Mouse (Mus musculus) cerebellum, adult 9-10 months (tissue): ENCODE results near the gene Clcn2.

Experiments used
- DNase-seq: peaks from one replicate; pipeline ENCODE4 v3.0.0; 2022

Gene Clcn2

DNA sequence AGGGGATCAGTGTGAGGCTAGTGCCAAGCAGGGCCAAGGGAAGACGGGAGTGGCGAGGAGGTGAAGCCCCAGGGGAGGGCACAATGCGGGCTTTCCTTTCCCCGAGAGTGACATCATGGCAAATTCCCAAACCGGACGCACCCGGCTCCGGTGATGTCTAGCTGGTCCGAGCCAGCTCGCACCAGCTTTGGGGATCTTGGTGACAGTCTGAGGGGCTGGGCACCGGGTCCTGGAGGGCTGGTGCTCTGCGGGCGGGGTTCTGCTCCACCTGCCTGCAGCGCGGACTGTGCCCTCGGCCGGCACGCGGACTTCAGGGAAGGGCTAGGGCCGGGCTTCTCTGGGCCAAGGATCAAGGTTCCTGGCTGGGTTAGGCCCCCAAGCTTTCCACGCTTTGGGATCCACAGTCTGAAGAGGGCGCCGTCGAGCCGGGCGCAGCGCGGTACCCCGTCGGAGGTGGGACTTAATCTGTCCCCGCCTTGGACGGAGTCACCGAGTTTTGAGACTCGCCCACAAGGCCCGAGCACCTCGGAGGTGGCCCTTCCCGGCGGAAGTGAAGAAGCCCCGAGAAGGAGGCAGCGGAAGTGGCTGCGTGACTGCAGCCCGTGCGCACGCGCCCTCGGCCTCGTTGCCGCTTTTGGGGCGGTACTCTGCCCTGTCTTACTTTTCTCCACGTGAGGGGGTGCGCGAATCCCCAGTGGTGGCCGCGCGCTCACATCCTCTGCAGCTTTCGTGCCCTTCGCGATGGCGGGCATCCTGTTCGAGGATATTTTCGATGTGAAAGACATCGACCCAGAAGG is at the start of gene Clcn2, which contains the start of gene Polr2h:
Gene Clcn2, minus strand, starts transcription at position 566 of the 797 bp plus-strand sequence.
Gene Polr2h, plus strand, starts transcription at position 485 of the 797 bp plus-strand sequence.
- peak; percentile 97 for DNase-seq

DNA sequence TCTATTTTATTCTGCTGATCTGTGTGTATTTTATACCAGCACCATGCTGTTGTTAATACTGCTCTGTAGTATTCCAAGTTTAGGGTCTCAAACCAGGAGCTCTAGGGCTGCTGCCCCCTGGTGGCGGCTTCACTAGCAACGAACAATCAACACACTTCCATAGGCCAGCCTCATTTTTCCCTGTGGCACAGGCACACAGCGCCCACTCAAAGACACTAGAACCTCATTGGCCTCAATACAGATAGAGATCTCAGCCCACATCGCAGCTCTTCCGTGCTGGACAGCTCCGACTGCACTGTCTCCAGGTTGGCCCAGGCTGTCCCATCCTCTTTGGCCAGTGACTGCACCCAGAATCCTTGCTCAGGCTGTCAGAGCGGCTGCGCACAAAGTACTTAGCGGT is 47.7 kb upstream of the Clcn2 start:
- DNase-seq: peak; percentile 44

DNA sequence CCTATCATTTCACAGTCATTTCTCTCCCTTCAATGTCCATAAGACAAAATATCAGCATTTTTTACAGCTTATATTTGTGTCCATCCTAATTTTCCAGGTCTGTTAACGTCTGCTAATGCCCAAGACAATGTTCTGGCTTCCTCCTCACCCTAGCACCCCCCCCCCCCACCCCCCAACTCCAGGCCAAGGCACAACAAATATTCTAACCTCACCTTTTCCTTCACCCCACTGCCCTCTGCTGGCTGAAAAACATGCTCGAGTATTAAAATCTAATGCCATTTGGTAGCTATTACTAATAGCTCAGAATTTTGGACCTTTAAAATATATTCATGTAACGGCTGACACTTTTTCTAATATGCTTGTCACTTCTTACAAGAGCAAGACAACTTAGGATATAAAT is 44.1 kb upstream of the Clcn2 start:
- peak; percentile 82 for DNase-seq

DNA sequence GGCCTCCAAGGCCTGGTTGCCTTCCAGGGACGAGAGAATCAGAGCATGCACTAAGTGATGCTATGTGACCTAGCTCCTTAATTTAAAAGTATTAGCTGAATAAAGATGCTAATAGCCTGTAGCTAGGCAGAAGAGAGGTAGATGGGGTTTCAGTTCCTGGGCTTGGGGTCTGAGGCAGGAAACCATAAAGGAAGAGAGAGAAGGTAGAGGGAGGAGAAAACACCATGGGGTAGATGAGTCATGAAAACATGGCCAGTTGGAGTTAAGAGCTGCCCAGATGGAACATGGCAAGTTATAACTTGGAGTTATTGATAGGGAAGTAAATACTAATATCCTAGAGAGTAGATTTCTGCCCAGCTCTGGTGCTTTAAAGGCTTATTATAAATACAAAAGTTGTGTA is 39.8 kb upstream of the Clcn2 start:
- DNase-seq: no peak

DNA sequence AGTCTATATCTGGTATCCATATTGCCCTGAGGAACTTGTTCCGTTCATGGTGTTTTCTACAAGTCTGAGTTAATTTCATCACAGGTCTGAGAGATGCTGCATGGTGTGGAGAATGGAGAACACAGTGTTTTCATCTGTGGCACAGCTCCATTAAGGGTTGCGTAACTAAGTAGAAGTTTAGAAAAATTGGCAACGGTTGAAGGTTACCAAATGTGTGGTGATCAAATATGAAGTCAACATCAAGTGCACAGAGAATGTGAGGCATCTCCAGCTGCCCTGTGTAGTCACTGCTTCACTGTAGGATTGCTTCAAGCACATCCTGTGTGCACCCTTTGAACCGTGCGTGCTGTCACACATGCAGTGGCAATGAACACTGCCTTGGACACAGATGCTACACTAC is 38.5 kb upstream of the Clcn2 start:
- no peak for DNase-seq

DNA sequence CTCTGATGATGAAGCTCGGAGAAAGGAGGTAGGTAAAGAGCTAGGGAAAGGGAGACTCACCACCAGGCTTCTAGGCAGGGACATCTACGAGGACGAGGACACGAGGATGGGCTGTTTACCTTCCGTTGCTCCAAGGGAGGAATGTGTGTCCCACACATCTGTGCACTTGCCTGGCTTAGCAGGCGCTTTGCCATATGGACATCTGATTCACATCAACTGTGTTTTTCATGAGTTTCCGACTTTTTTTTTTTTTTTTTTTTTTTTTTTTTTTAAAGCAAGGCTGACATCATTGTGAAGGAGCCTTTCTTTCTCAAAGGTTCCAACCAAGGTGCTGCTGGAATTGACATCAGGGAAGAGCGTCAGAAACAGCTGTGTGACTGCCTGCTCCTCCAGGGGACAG is 33.0 kb upstream of the Clcn2 start:
- DNase-seq: no peak

DNA sequence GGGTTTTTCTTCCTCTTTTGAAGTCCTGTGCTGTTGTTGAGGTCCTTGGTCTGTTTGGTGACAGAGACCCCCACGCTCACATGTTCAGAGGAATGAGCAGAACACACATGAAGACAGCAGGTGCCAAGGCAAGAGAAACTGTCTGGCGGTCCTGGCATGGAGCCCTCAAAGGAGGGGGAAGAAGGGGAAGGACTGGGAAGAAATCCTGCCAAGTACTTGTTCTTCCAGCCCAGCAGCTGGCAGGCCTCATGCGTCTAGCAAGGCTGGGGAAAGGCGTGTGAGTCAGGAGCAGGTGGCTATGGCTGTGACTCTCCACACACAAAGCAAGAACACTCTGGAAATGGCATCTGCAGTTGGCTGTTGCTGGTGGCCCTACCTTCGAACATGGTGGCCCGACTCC is 29.1 kb upstream of the Clcn2 start:
- no peak for DNase-seq

DNA sequence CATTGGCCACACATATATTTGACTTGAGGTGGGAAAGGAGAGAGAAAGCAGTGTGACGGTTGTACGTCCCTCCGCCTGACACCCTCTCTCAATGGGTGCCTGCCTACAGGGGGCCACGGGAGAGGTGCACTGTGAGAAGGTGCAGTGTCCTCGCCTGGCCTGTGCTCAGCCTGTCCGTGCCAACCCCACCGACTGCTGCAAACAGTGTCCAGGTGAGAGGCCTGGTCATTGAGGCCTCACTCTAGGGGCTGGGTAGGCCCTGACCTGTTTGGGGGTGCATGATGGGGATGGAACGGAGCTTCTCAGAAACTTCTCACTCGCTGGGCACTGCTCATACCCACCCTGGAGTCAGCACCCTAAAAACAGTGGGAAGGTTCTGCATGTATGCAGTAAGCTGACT is 22.3 kb upstream of the Clcn2 start:
- no peak for DNase-seq

DNA sequence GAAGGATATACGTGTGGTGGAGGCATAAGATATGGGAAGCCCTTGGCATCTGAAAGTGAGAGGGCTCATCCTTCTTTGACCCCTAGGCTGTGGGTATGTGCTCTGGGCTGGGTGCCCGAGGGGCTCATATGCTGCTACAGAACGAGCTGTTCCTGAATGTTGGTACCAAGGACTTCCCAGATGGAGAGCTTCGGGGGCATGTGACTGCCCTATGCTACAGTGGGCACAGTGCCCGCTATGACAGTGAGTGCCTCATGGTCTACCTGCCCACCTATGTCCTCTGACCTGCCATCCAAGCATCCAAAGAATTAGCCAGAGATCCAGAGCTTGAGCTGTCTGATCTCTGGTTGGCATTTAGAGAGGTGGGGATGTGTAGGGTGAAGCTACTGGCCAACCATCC is 19.3 kb upstream of the Clcn2 start:
- DNase-seq: no peak

DNA sequence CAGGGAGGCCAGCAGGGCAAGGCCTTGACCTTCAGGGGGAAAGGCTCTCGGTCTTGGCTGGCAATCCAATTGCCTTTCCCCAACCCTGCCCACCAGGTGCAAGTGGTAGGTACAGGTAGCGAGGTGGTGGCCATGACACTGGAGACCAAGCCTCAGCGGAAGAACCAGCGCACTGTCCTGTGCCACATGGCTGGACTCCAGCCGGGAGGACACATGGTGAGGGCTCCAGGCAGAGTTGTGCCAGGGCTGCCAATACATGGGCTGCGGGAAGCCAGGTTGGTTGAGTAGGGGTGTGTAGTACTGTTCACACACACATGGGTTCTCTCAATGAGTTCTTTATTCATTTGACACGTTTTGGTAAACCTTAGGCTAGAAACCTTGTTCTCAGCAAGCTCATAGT is 18.6 kb upstream of the Clcn2 start:
- no peak for DNase-seq

DNA sequence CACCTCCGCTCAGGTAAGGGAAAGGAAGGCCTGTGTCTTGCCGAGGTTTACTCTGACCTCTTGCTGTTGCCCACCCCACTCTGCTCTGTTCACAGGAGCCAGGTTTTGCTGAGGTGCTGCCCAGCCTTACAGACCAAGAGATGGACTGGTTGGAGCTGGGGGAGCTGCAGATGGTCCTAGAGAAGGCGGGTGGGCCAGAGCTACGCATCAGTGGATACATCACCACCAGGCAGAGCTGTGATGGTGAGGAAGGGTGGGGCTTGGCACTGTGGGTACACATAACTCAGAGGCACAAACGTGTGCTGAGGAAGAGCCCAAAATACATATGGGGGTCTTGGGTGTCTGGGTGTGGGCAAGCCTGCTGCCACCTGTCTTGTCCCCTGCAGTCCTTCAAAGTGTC is 18.1 kb upstream of the Clcn2 start:
- no peak for DNase-seq

DNA sequence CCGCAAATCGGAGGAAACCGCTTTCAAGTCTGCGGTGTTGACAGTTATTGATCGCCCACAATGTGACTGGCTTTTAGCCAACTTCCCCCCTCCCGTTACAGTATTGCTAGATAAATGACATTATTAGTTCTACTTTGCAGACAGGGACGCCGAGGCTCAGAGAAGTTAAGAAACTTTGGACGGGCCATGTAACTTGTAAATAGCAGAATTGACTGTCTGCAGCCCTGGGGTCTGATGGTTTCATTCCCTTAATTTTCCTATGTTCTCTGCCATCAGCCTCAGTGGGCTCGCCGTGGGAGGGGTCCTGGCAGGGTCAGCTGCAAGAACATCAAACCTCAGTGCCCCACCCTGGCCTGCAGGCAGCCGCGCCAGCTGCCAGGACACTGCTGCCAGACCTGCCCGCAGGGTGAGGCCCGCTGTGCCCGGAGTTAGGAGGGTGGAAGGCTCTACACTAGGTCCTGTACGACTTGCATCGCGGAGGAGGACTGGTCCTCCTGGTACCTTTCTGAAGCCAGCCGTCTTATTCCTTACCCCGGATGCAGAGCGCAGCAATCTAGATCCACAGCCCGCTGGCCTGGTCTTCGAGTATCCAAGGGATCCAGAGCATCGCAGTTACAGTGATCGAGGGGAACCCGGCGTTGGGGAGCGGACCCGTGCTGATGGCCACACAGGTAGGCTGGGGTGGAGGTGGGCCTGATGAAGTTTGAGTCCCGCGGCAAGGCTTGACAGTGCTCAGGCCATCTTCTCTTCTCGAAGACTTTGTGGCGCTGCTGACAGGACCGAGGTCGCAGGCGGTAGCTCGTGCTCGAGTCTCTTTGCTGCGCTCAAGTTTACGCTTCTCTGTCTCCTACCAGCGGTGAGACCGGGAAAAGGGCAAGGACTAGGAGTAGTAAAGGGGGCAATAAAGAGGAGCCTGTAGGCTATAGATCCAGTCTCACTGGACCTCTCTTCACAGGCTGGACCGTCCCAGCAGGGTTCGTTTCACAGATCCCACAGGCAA is 16.5 kb upstream of the Clcn2 start, which contains the start of gene Thpo:
Gene Thpo, minus strand, starts transcription at position 781 of the 1,000 bp plus-strand sequence.
- DNase-seq: no peak

DNA sequence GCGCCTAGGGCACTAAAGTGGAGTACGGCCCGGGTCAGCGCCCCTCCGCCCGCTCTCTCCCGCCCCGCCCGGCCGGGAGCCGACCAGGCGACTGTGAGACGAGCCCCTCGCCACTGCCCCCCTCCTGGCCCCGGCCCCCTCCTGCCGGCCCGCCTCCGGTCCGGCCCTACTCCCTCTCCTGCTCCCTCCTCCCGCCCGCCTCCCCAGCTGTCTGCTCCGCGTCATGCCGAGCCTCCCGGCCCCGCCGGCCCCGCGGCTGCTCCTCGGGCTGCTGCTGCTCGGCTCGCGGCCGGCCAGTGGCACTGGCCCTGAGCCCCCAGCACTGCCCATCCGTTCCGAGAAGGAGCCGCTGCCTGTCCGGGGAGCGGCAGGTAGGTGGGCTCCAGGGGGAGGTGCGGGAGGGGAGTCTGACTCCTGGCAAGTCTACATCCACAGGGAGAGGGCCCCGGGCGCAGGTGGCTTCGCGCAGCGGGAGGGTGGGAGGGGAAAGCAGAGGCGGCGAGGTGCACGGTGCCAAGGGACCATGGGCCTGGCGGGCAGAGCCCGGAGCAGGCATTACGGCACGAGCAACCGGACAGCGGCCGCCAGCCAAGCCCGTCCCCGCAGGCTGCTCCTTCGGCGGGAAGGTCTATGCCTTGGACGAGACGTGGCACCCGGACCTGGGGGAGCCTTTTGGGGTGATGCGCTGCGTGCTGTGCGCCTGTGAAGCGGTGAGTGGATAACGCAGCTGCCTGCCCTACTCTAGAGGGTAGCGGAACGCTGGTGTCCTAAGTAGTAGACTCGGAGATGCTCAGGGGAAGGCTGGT is 15.6 kb upstream of the Clcn2 start, which contains the start of gene Chrd:
Gene Chrd, plus strand, starts transcription at position 203 of the 806 bp plus-strand sequence.
- DNase-seq: peak; percentile 75

DNA sequence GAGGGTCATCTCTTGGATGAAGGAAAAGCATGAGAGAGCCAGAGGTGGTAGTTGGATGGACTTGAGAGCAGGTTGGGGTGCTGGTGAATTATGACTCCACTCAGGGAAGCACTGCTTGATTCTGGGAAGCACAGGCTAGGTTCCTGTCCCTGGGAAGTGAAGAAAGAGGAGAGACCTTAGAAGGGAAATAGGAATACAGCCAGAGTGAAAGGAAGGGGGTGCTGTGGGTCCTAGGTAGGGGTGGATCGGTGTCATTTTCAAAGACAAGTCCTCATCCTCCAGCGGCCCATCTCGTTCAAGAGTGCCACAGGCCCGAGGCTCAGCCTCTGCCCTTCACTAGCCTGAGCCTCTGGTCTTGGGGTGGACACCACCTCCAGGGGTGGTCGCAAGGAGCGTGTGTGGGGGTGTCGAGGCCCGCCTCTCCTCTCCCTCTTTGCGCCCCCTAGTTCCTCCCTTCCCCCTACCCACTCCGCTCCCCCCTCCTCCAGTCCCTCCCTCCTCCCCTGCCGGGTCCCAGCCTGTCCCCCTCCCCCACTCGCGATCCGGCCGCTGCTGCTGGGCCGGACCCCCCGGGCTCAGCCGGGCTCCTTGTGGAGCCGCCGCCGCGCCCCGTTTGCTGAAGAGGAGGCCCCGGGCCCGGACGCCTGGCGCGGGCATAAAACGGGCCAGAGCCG is 14.8 kb upstream of the Clcn2 start:
- DNase-seq: peak; percentile 60

DNA sequence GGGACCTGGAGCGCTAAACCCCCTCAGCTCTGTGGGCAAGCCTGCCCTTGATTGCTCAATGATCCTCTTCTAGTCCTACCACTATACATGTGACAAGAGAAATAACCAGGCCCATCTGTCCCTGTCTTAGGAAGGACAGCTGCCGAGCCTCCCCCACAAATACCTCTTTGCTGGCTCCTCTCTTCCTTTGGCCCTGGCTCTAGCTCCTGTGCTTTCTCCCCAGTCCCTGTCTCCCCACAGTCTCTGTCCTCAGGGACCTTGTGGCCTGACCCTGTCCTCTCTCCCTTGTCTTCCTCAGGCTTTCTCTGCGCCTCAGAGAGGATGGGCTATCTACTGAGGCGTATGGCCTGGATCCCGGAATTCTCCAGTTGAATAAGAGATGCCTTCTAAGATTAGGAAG is 14.1 kb upstream of the Clcn2 start:
- DNase-seq: peak; percentile 35

DNA sequence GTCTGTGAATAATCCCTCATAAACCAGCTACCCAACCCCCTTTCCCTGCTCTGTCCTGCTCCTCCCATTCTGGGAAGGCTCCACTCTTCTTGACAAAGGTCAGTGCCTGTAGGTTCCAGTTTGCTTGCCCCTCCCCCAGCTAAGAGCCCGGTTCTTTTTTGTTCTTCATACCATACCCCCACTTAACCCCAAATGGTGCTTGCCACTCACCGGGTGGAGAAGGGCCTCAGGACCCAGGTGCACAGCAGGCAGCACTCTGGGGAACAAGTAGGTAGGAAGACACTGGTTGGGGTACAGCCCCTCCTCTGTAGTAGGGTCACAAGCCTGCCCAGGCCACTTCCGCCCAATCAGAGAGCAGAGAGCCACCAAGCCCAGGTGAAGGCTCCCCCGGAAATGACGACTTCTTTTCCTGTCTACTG is 12.8 kb upstream of the Clcn2 start:
- no peak for DNase-seq

DNA sequence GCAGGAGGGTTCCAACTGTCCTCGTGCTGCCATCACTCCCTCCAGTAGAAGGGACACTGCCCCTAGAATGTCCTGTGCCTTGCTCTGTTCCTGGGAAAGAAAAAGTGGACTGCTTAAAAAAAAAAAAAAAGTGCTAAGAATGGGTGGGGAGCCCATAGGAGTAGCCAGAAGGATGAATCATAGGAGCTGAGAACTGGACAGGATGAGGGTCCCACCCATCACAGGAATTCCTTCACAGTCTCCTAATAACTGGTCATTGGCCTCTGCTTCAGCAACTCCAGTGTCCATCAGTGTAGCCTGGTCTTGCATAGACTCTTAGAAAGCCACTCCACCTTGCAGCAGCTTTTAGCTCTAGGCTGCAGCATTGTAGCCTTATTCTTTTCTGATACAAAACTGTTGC is 8.8 kb upstream of the Clcn2 start:
- DNase-seq: no peak

DNA sequence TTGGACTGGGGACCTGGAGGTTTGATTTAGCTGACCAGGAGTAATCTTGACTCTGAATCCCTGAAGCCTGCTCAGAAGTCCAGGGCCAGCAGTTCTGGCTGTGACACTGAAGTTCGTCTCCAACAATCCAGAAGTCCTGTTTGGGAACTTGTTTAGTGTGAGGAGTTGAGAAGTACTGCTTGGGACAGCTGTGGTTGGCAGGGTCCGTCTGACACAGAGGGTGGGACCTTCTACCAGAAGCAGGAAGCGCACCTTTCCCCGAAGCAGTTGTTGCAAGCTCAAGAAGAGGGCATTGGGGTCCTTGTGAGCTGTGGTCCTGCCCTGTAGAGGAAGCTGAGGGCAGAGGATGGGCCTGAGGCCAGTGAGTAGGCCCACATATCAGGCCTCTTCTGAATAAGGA is 8.2 kb upstream of the Clcn2 start:
- DNase-seq: no peak

DNA sequence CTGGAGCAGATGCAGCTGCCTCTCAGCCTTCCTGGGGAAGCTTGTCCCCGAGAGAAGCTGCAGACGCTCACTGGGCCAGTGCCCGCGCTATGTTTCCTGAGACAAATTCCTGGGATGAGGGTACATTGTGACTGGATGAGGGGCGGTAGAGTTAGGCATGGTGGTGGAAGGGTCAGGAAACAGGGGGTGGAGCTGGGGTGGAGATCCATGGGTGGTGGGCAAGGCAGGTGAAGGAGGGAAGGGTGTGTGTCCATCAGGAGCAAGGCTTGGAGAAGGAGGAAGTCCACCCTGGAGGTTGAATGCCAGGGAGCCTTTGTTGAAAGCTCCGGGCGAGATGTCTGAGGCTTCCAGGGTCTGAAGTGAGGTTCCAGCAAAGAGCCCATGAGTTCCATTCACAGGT is 7.8 kb upstream of the Clcn2 start:
- DNase-seq: no peak

DNA sequence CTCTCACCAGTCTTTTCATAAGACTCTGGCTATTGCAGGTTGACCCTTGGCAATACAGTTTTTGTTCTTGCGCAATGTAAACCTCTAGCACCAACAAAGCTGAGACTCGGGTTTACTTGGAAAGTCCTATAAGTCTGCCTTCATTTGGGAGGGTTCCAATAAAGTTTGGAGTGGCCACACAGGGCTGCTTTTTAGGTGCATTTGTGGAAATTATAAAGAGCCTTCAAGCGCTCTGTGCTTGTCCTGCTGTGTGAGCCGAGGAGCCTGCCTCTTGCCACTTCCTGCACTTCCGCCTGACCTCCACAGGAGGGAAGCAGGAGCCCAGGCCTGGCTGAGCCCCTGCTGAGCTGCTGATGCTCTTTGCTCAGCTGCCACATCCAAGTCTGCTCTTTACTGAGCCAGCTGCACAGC is 6.8 kb upstream of the Clcn2 start:
- no peak for DNase-seq

DNA sequence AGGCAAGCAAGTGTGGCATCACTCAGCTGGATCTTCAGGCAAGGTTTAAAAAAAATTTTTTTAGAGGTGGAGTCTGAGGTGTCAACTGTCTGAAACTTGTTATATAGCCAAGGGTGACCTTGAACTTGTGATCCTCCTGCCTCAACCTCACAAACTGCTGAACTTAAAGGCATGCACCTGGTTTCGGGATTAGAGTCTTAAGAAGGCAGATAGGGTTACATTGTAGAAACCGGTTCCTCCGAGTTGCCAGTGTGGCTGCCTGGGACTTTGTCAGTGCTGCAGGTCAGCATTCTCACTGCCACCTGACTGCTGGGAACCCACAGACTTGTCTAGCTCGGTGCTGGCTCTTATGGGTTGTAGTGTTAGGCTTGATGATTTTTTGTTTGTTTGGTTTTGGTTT is 5.7 kb upstream of the Clcn2 start:
- DNase-seq: no peak

DNA sequence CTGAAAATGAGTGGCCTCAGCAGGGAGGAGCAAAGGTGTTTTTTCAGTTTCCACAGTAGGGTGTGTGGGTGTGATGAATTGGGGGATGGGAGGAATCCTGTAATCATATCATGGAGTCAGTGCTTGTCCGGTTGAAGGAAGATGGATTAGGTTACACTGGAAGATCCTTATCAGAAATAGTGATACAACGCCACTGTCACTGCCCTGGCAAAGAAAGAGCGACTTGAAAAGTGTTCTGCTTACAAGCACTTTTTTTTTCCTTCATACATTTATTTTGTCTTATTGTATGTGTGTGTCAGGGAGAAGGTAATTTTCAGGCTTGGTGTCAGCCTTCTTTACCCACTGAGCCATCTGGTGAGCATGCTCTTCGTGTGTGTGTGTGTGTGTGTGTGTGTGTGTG is 5.2 kb upstream of the Clcn2 start:
- no peak for DNase-seq
